Mouse (Mus musculus): Measurements from ENCODE around the gene Olfr1458.

Gene Olfr1458

DNA sequence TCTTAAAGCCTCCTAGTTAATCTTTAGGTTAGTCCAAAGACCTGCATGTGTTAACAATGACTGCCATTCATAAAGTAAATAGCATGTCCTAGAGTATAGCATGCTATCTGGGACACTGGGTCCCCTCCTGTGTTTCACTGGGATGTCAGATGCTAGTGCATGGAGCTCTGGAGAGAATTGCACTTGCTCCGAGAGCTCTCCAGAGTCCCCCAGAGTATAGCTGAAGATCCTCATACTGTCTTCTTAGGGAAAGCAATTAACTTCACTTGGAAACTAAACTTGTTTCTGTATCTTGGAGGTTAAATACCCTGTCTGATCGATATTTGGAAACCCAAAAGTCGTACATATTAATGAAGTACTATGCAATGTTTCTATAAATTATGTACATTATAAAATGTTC is at the start of gene Olfr1458:
Gene Olfr1458 (minus strand): TSS at position 101 of the 400 bp plus-strand sequence.
- no peak for DNase-seq

DNA sequence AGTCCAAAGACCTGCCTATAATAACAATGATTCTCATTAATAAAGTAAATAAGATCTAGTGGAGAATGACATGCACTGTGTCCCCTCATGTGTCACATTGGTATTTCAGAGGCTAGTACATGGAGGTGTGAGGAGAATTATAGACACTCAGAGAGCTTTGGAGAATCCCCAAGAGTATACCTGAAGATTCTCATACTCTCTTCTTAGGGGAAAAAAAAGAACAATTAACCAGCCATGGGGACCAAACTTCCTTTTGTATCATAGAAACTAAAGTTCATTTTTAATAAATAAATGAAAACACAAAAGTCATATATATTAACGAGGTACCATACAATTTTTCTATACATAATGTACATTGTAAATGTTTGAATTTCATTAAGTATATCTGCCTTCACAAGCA is 42.9 kb upstream of the Olfr1458 start, which contains the start of gene Olfr1459:
Gene Olfr1459 (minus strand): TSS at position 101 of the 400 bp plus-strand sequence.
- no peak for DNase-seq

DNA sequence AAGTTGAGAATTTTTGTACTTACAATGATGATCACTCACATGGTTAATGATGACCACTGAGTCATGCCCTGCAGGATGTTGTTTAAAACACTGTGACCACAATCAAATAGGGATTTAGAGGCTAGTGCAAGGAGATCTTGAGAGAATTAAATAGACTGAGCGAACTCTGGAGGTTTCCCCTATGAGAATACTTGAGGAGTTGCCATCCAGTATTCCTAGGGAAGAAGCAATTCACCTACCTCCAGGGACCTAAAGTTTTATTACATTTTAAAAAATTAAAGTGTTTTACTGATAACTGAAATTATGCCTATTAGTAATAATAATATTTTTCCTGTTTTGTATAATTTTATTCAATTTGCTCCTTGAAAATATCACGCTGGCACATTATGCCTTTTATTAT is 8.8 kb downstream of the Olfr1458 start, which contains the start of gene Olfr1457:
Gene Olfr1457 (minus strand): TSS at position 101 of the 400 bp plus-strand sequence.
- no peak for DNase-seq

DNA sequence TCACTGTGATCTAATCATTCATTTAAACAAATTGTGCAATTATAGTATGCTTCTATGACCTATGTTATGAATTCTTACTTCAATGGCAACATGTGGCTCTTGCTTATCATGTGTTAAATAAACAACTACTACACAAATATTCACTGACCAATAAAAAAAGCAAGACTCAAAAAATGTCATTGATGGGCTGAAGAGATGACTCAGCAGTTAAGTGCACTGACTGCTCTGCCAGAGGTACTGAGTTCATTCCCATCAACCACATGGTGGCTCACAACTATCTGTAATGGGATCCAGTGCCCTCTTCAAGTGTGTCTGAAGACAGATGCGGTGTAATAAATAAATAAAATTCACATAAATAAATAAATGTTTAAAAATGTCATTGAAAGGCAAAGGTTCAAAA is 12.7 kb downstream of the Olfr1458 start:
- DNase-seq = no peak

DNA sequence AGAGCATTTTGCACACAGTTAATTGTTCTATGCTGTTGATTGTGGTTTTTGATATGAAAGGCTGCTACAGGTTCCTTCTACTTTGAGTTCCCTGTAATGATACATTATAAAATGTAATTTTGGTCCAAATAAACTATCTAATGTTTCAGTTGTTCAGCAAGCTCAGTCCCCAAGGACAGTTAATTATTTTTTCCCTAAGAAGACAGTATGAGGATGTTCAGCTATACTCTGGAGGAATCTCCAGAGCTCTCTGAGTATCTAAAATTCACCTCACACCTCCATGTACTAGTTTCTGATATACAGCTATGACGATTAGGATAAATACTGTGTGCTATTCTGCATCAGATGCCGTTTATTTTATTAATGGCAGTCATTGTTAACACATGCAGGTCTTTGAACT is 46.3 kb downstream of the Olfr1458 start, which contains the start of gene Olfr1454:
Gene Olfr1454 (plus strand): TSS at position 301 of the 400 bp plus-strand sequence.
- no peak for DNase-seq
